Mouse (Mus musculus) layer of hippocampus, adult 8-10 months (tissue): ENCODE measurements around the gene Cyp11a1. TPM values are rescaled to one million over a fixed set of nuclear protein-coding genes. Genes with fewer than 3 reads are reported as not detected.

ENCODE experiments used
- DNase-seq, 2 experiments: peaks; one replicate each; pipeline ENCODE4 v3.0.0; 2022; ENCODE audit warnings: low spot score in 2 of 2
- total RNA-seq, 4 experiments: library from RNA; stranded (reverse); gene quantifications; 2 replicates each; pipeline ENCODE4 v1.2.4; 2022

Cyp11a1 gene
- total RNA-seq, 4 experiments from 2014 or later: 2.4 to 4.6 (median 3.1) TPM

GRCm38 (mm10) chr9:57972141-57972591, 34.0 kb upstream of the Cyp11a1 start:
- no peak for DNase-seq

- no peak for DNase-seq
Observed at GRCm38 (mm10) chr9:57972776-57973439, 33.3 kb upstream of the Cyp11a1 start.

GRCm38 (mm10) chr9:57973440-57974066, 32.7 kb upstream of the Cyp11a1 start:
- DNase-seq: no peak

GRCm38 (mm10) chr9:57974221-57974620, 32.0 kb upstream of the Cyp11a1 start:
- DNase-seq: no peak

- no peak for DNase-seq
Observed at GRCm38 (mm10) chr9:57975200-57975821, 30.9 kb upstream of the Cyp11a1 start.

- DNase-seq: no peak
Observed at GRCm38 (mm10) chr9:57978025-57978424, 28.2 kb upstream of the Cyp11a1 start.

GRCm38 (mm10) chr9:57978858-57979257, 27.4 kb upstream of the Cyp11a1 start:
- DNase-seq: no peak

GRCm38 (mm10) chr9:57980570-57980969, 25.6 kb upstream of the Cyp11a1 start:
- DNase-seq: no peak

- DNase-seq: peak; percentile 70 to 75
Observed at GRCm38 (mm10) chr9:57985304-57985703, 20.9 kb upstream of the Cyp11a1 start.

GRCm38 (mm10) chr9:57986293-57986692, 19.9 kb upstream of the Cyp11a1 start:
- no peak for DNase-seq

- DNase-seq: no peak
Observed at GRCm38 (mm10) chr9:57988098-57988497, 18.1 kb upstream of the Cyp11a1 start.

- no peak for DNase-seq
Observed at GRCm38 (mm10) chr9:57989309-57989708, 16.9 kb upstream of the Cyp11a1 start.

GRCm38 (mm10) chr9:57990438-57991110, 15.6 kb upstream of the Cyp11a1 start:
- no peak for DNase-seq

GRCm38 (mm10) chr9:57992060-57992459, 14.2 kb upstream of the Cyp11a1 start:
- no peak for DNase-seq

GRCm38 (mm10) chr9:57992781-57993591, 13.2 kb upstream of the Cyp11a1 start:
- no peak for DNase-seq

- no peak for DNase-seq
Observed at GRCm38 (mm10) chr9:57995282-57995681, 10.9 kb upstream of the Cyp11a1 start.

- no peak for DNase-seq
Observed at GRCm38 (mm10) chr9:57997511-57998031, 8.6 kb upstream of the Cyp11a1 start.

GRCm38 (mm10) chr9:57998032-57998659, 8.1 kb upstream of the Cyp11a1 start:
- DNase-seq: peak in 1 of 2 experiments; percentile 32

GRCm38 (mm10) chr9:57998685-57999084, 7.5 kb upstream of the Cyp11a1 start:
- no peak for DNase-seq

GRCm38 (mm10) chr9:57999676-58000075, 6.5 kb upstream of the Cyp11a1 start:
- no peak for DNase-seq
